Mouse (Mus musculus) liver, embryonic 14.5 days (tissue): ENCODE measurements around the gene Rgs5.

Experiments used
- CTCF ChIP-seq: IDR thresholded peaks from 2 replicates; pipeline ENCODE4 v1.5.1; 2016; ENCODE audit warnings: antibody characterized with exemption, low read depth, control low read depth
- EP300 ChIP-seq: IDR thresholded peaks from 2 replicates; pipeline ENCODE4 v1.6.1; 2016; ENCODE audit warnings: antibody characterized with exemption, low read depth

GRCm38 (mm10) chr1:169697236-169697635 is 41.9 kb downstream of the Rgs5 start:
- TF ChIP-seq EP300 = no peak
- TF ChIP-seq CTCF = no peak
